Mouse (Mus musculus): ENCODE measurements around the gene Fbxw9.

DNA sequence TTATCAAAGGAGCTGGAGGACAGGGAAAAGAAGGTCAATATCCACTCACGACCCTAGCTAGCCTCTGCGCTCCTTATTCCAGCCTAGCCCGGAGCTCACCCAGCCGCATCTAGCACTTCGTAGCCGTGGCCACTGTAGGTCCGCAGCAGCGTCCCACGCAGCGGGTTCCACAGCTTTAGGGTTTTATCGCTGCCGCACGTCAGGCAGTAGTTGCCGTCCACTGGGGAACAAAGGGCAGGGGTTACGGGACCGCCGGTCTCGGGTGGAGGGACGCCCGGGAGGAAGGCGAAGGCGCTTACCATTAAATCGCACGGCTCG, 20.3 kb downstream of the Fbxw9 start:
- TF ChIP-seq CTCF (IDR thresholded peaks at IDR 0.05) (no peak), EP300 (IDR thresholded peaks at IDR 0.05) (no peak)

Measured in lung, postnatal 0 days (tissue).